Mouse (Mus musculus) heart, embryonic 11.5 days (tissue): ENCODE results near the gene Tpk1. TPM values are rescaled to one million over a fixed set of nuclear protein-coding genes. Genes with fewer than 3 reads are reported as not detected.
"Not testable (repeated sequence)": the region's sequence is repeated elsewhere in the genome, so short reads cannot be mapped to it uniquely, and the experiment has no call there.

Experiments used
- ATAC-seq: fragments of 200-750 bp; cut with Nextera tagmentation; replicated peaks from 2 replicates; pipeline ENCODE4 v1.8.0; 2017; ENCODE audit warnings: moderate library complexity; ENCODE audit not compliant: insufficient number of reproducible peaks, low FRiP score, low TSS enrichment
- H3K27ac ChIP-seq: fragments of 300-500 bp; sonication (generic); 2 replicates; pipeline ENCODE4 v1.5.1; 2014; ENCODE audit warnings: mild to moderate bottlenecking, low read depth, low read length
- H3K27me3 ChIP-seq: fragments of 300-500 bp; sonication (generic); 2 replicates; pipeline ENCODE4 v1.6.1; 2014; ENCODE audit warnings: mild to moderate bottlenecking, low read length, mixed read lengths; ENCODE audit not compliant: control insufficient read depth, insufficient read depth
- H3K36me3 ChIP-seq: fragments of 300-500 bp; sonication (generic); 2 replicates; pipeline ENCODE4 v1.6.1; 2014; ENCODE audit warnings: mild to moderate bottlenecking, low read length, moderate library complexity, mixed read lengths; ENCODE audit not compliant: control insufficient read depth, insufficient read depth
- H3K4me1 ChIP-seq: fragments of 300-500 bp; sonication (generic); 2 replicates; pipeline ENCODE4 v1.6.1; 2014; ENCODE audit warnings: low read length; ENCODE audit not compliant: control insufficient read depth, insufficient read depth
- H3K4me2 ChIP-seq: fragments of 300-500 bp; sonication (generic); 2 replicates; pipeline ENCODE4 v1.6.1; 2014; ENCODE audit warnings: mild to moderate bottlenecking, moderate library complexity
- H3K4me3 ChIP-seq: fragments of 300-500 bp; sonication (generic); 2 replicates; pipeline ENCODE4 v1.5.1; 2014; ENCODE audit warnings: low read depth, low read length
- H3K9ac ChIP-seq: fragments of 300-500 bp; sonication (generic); 2 replicates; pipeline ENCODE4 v1.6.1; 2014; ENCODE audit warnings: mild to moderate bottlenecking, low read depth, low read length, moderate library complexity
- H3K9me3 ChIP-seq: fragments of 300-500 bp; sonication (generic); replicated peaks from 2 replicates; pipeline ENCODE4 v1.6.1; 2016; ENCODE audit warnings: low read length; ENCODE audit not compliant: control insufficient read depth
- WGBS: fragments of 180-500 bp; shearing (Covaris S2); extraction: QIAGEN DNeasy Blood & Tissue Kit; methylation state at CpG from one replicate; pipeline ENCODE4 v1.1.7; 2014; ENCODE audit not compliant: insufficient replicate concordance; 5-methylcytosine and 5-hydroxymethylcytosine counted together
- polyA plus RNA-seq: library from polyadenylated mRNA; unstranded; fragments of >200 nt; fragmentation: Nextera tagmentation; extraction: Ambion mirVana; gene quantifications from 2 replicates; pipeline ENCODE4 v1.2.1, GENCODE M21; 2014

Gene Tpk1
- polyA plus RNA-seq, 1 experiment from 2014 or later, result 7.1 TPM

- Histone ChIP-seq H3K27me3 (no peaks in the 10 kb centered on the region), H3K27ac (no peak overlapping the region), H3K9me3 (no peaks in the 10 kb centered on the region), H3K4me3 (no peak overlapping the region), H3K4me2 (no peak overlapping the region), H3K4me1 (no peaks in the 10 kb centered on the region), H3K36me3 (no peaks in the 10 kb centered on the region), H3K9ac (no peak overlapping the region)
- no peak for ATAC-seq
- WGBS, result 81% methylated on average over 3 of the region's 3 CpGs
Observed at GRCm38 (mm10) chr6:43633308-43633963, 32.6 kb downstream of the Tpk1 start.

- Histone ChIP-seq H3K4me1 (no peaks in the 10 kb centered on the region), H3K36me3 (no peaks in the 10 kb centered on the region), H3K9me3 (no peaks in the 10 kb centered on the region), H3K27me3 (no peaks in the 10 kb centered on the region), H3K4me2 (no peak overlapping the region), H3K27ac (no peak overlapping the region), H3K9ac (no peak overlapping the region), H3K4me3 (no peak overlapping the region)
- ATAC-seq, result no peak
Observed at GRCm38 (mm10) chr6:43632871-43633270, 33.2 kb downstream of the Tpk1 start.

GRCm38 (mm10) chr6:43623448-43623847 lies 42.6 kb downstream of the Tpk1 start:
- H3K4me3 ChIP-seq, H3K4me1 ChIP-seq, H3K9ac ChIP-seq, ATAC-seq, H3K27me3 ChIP-seq, H3K9me3 ChIP-seq, H3K36me3 ChIP-seq, H3K4me2 ChIP-seq, H3K27ac ChIP-seq: not testable (repeated sequence)
- 93% methylated on average over 6 of the region's 6 CpGs for WGBS

GRCm38 (mm10) chr6:43619258-43619657 lies 46.8 kb downstream of the Tpk1 start:
- H3K36me3 ChIP-seq, result no peaks in the 10 kb centered on the region
- 69% methylated on average over 3 of the region's 3 CpGs for WGBS
- no peak overlapping the region for H3K4me3 ChIP-seq
- H3K9me3 ChIP-seq, result no peaks in the 10 kb centered on the region
- ATAC-seq, result no peak
- H3K9ac ChIP-seq, result no peak overlapping the region
- no peaks in the 10 kb centered on the region for H3K4me1 ChIP-seq
- H3K27ac ChIP-seq, result no peak overlapping the region
- no peaks in the 10 kb centered on the region for H3K27me3 ChIP-seq
- no peak overlapping the region for H3K4me2 ChIP-seq

- Histone ChIP-seq H3K4me1 (no peaks in the 10 kb centered on the region), H3K27me3 (no peaks in the 10 kb centered on the region), H3K9me3 (no peaks in the 10 kb centered on the region), H3K36me3 (no peaks in the 10 kb centered on the region), H3K9ac (no peak overlapping the region), H3K27ac (no peak overlapping the region), H3K4me2 (no peak overlapping the region), H3K4me3 (no peak overlapping the region)
- 71% methylated on average over 2 of the region's 2 CpGs for WGBS
- ATAC-seq, result no peak
Observed at GRCm38 (mm10) chr6:43611770-43612169, 54.3 kb downstream of the Tpk1 start.

GRCm38 (mm10) chr6:43590841-43591541 lies 75.1 kb downstream of the Tpk1 start:
- Histone ChIP-seq H3K36me3 (no peaks in the 10 kb centered on the region), H3K27ac (no peak overlapping the region), H3K9me3 (no peaks in the 10 kb centered on the region), H3K4me3 (no peak overlapping the region), H3K9ac (no peak overlapping the region), H3K4me1 (no peaks in the 10 kb centered on the region), H3K4me2 (no peak overlapping the region), H3K27me3 (no peaks in the 10 kb centered on the region)
- 73% methylated on average over 4 of the region's 4 CpGs for WGBS
- ATAC-seq, result no peak

- H3K9ac ChIP-seq, result no peak overlapping the region
- no peak overlapping the region for H3K27ac ChIP-seq
- H3K4me3 ChIP-seq, result no peak overlapping the region
- H3K36me3 ChIP-seq, result no peaks in the 10 kb centered on the region
- no peak overlapping the region for H3K4me2 ChIP-seq
- H3K9me3 ChIP-seq, result no peaks in the 10 kb centered on the region
- H3K27me3 ChIP-seq, result no peaks in the 10 kb centered on the region
- H3K4me1 ChIP-seq, result no peaks in the 10 kb centered on the region
- 91% methylated on average over 2 of the region's 2 CpGs for WGBS
- ATAC-seq, result no peak
Observed at GRCm38 (mm10) chr6:43585274-43585673, 80.8 kb downstream of the Tpk1 start.

GRCm38 (mm10) chr6:43581809-43582208 lies 84.3 kb downstream of the Tpk1 start:
- ATAC-seq, result no peak
- Histone ChIP-seq H3K9me3 (no peaks in the 10 kb centered on the region), H3K9ac (no peak overlapping the region), H3K4me1 (no peaks in the 10 kb centered on the region), H3K36me3 (no peaks in the 10 kb centered on the region), H3K4me3 (no peak overlapping the region), H3K27me3 (no peaks in the 10 kb centered on the region), H3K27ac (no peak overlapping the region), H3K4me2 (no peak overlapping the region)
- 90% methylated on average over 2 of the region's 2 CpGs for WGBS

GRCm38 (mm10) chr6:43567885-43568284 lies 98.2 kb downstream of the Tpk1 start:
- Histone ChIP-seq H3K9ac (no peak overlapping the region), H3K4me1 (no peaks in the 10 kb centered on the region)
- WGBS, result 75% methylated on average over 1 of the region's 1 CpGs

More at GRCm38 (mm10) chr6:43567885-43568284, 98.2 kb downstream of the Tpk1 start:
- no peaks in the 10 kb centered on the region for H3K9me3 ChIP-seq
- no peak overlapping the region for H3K4me3 ChIP-seq
- no peak overlapping the region for H3K4me2 ChIP-seq
- no peak for ATAC-seq
- no peak overlapping the region for H3K27ac ChIP-seq
- H3K36me3 ChIP-seq, result no peaks in the 10 kb centered on the region
- no peaks in the 10 kb centered on the region for H3K27me3 ChIP-seq
